Mouse (Mus musculus): ENCODE data around the gene Tbcd. TPM values are rescaled to one million over a fixed set of nuclear protein-coding genes. Genes with fewer than 3 reads are reported as not detected.
A peak's percentile ranks its signal among the peaks of the same experiment; 100 is the strongest.

Tbcd gene
- polyA plus RNA-seq, 1 experiment from 2014 or later: 29.8 TPM

- no peak overlapping the region for H3K4me3 ChIP-seq (replicated peaks; ENCODE audit: low read depth, low read length)
- H3K36me3 ChIP-seq (ENCODE audit: insufficient read depth, low read length): peaks cover 7% of the 10 kb centered on the region
- WGBS: 89% methylated on average over 11 of the region's 11 CpGs
- H3K4me1 ChIP-seq (replicated peaks; ENCODE audit: insufficient read depth, low read length): no peaks in the 10 kb centered on the region
- no peak for TF ChIP-seq CTCF (IDR thresholded peaks at IDR 0.05; ENCODE audit: low read depth)
- no peak overlapping the region for H3K27ac ChIP-seq
- DNase-seq (ENCODE audit: low spot score): no peak
- H3K9me3 ChIP-seq (replicated peaks; ENCODE audit: low read length): no peaks in the 10 kb centered on the region
- H3K4me2 ChIP-seq (ENCODE audit: low read length): no peak overlapping the region
- no peak overlapping the region for H3K9ac ChIP-seq (ENCODE audit: low read depth, low read length)
- no peaks in the 10 kb centered on the region for H3K27me3 ChIP-seq (ENCODE audit: insufficient read depth, low read length)
- ATAC-seq (replicated peaks; ENCODE audit: low FRiP score, low read depth): no peak
Observed at GRCm38 (mm10) chr11:121650668-121651067, 198.9 kb downstream of the Tbcd start.

- Histone ChIP-seq H3K36me3 (ENCODE audit: insufficient read depth, low read length) (peaks cover 7% of the 10 kb centered on the region), H3K4me2 (ENCODE audit: low read length) (no peak overlapping the region), H3K4me3 (replicated peaks; ENCODE audit: low read depth, low read length) (no peak overlapping the region), H3K4me1 (replicated peaks; ENCODE audit: insufficient read depth, low read length) (no peaks in the 10 kb centered on the region), H3K27ac (no peak overlapping the region), H3K9ac (ENCODE audit: low read depth, low read length) (no peak overlapping the region), H3K9me3 (replicated peaks; ENCODE audit: low read length) (no peaks in the 10 kb centered on the region), H3K27me3 (ENCODE audit: insufficient read depth, low read length) (no peaks in the 10 kb centered on the region)
- no peak for TF ChIP-seq CTCF (IDR thresholded peaks at IDR 0.05; ENCODE audit: low read depth)
- 92% methylated on average over 9 of the region's 9 CpGs for WGBS
- no peak for DNase-seq (ENCODE audit: low spot score)
- ATAC-seq (replicated peaks; ENCODE audit: low FRiP score, low read depth): no peak
Observed at GRCm38 (mm10) chr11:121651556-121651955, 199.8 kb downstream of the Tbcd start.

GRCm38 (mm10) chr11:121651983-121652382 is 200.2 kb downstream of the Tbcd start:
- H3K27ac ChIP-seq: no peak overlapping the region
- H3K4me1 ChIP-seq (replicated peaks; ENCODE audit: insufficient read depth, low read length): no peaks in the 10 kb centered on the region
- WGBS: 83% methylated on average over 5 of the region's 5 CpGs
- H3K9ac ChIP-seq (ENCODE audit: low read depth, low read length): no peak overlapping the region
- no peak overlapping the region for H3K4me2 ChIP-seq (ENCODE audit: low read length)
- H3K9me3 ChIP-seq (replicated peaks; ENCODE audit: low read length): no peaks in the 10 kb centered on the region
- peaks cover 7% of the 10 kb centered on the region for H3K36me3 ChIP-seq (ENCODE audit: insufficient read depth, low read length)
- H3K4me3 ChIP-seq (replicated peaks; ENCODE audit: low read depth, low read length): no peak overlapping the region
- no peak for ATAC-seq (replicated peaks; ENCODE audit: low FRiP score, low read depth)
- H3K27me3 ChIP-seq (ENCODE audit: insufficient read depth, low read length): no peaks in the 10 kb centered on the region
- no peak for DNase-seq (ENCODE audit: low spot score)
- no peak for TF ChIP-seq CTCF (IDR thresholded peaks at IDR 0.05; ENCODE audit: low read depth)

- WGBS: 51% methylated on average over 10 of the region's 10 CpGs
- Histone ChIP-seq H3K9ac (ENCODE audit: low read depth, low read length) (no peak overlapping the region), H3K27ac (no peak overlapping the region), H3K27me3 (ENCODE audit: insufficient read depth, low read length) (no peaks in the 10 kb centered on the region), H3K4me3 (replicated peaks; ENCODE audit: low read depth, low read length) (no peak overlapping the region), H3K4me1 (replicated peaks; ENCODE audit: insufficient read depth, low read length) (no peaks in the 10 kb centered on the region), H3K36me3 (ENCODE audit: insufficient read depth, low read length) (peaks cover 7% of the 10 kb centered on the region), H3K9me3 (replicated peaks; ENCODE audit: low read length) (no peaks in the 10 kb centered on the region), H3K4me2 (ENCODE audit: low read length) (no peak overlapping the region)
- DNase-seq (ENCODE audit: low spot score): peak; percentile 83
- TF ChIP-seq CTCF (IDR thresholded peaks at IDR 0.05; ENCODE audit: low read depth): peak; percentile 80
- no peak for ATAC-seq (replicated peaks; ENCODE audit: low FRiP score, low read depth)
Observed at GRCm38 (mm10) chr11:121652547-121653305, 201.0 kb downstream of the Tbcd start.

- Histone ChIP-seq H3K4me2 (ENCODE audit: low read length) (no peak overlapping the region), H3K9me3 (replicated peaks; ENCODE audit: low read length) (no peaks in the 10 kb centered on the region), H3K4me1 (replicated peaks; ENCODE audit: insufficient read depth, low read length) (no peaks in the 10 kb centered on the region), H3K4me3 (replicated peaks; ENCODE audit: low read depth, low read length) (no peak overlapping the region), H3K27ac (no peak overlapping the region), H3K27me3 (ENCODE audit: insufficient read depth, low read length) (no peaks in the 10 kb centered on the region), H3K36me3 (ENCODE audit: insufficient read depth, low read length) (peaks cover 4% of the 10 kb centered on the region; the same call in 1 of the 2 replicates), H3K9ac (ENCODE audit: low read depth, low read length) (no peak overlapping the region)
- no peak for TF ChIP-seq CTCF (IDR thresholded peaks at IDR 0.05; ENCODE audit: low read depth)
- no peak for ATAC-seq (replicated peaks; ENCODE audit: low FRiP score, low read depth)
- WGBS: 87% methylated on average over 4 of the region's 4 CpGs
- no peak for DNase-seq (ENCODE audit: low spot score)
Observed at GRCm38 (mm10) chr11:121653631-121654030, 201.9 kb downstream of the Tbcd start.

GRCm38 (mm10) chr11:121654406-121654945 is 202.7 kb downstream of the Tbcd start:
- H3K36me3 ChIP-seq (ENCODE audit: insufficient read depth, low read length): no peaks in the 10 kb centered on the region
- no peak overlapping the region for H3K4me2 ChIP-seq (ENCODE audit: low read length)
- no peaks in the 10 kb centered on the region for H3K4me1 ChIP-seq (replicated peaks; ENCODE audit: insufficient read depth, low read length)
- no peak overlapping the region for H3K27ac ChIP-seq
- H3K4me3 ChIP-seq (replicated peaks; ENCODE audit: low read depth, low read length): no peak overlapping the region
- no peak overlapping the region for H3K9ac ChIP-seq (ENCODE audit: low read depth, low read length)
- H3K9me3 ChIP-seq (replicated peaks; ENCODE audit: low read length): no peaks in the 10 kb centered on the region
- TF ChIP-seq CTCF (IDR thresholded peaks at IDR 0.05; ENCODE audit: low read depth): no peak
- H3K27me3 ChIP-seq (ENCODE audit: insufficient read depth, low read length): no peaks in the 10 kb centered on the region
- DNase-seq (ENCODE audit: low spot score) (no peak), ATAC-seq (replicated peaks; ENCODE audit: low FRiP score, low read depth) (no peak)
- 75% methylated on average over 9 of the region's 9 CpGs for WGBS
